Mouse (Mus musculus) liver, embryonic 14.5 days (tissue): ENCODE results near the gene Cox4i2.

Source experiments
- CTCF ChIP-seq: IDR thresholded peaks from 2 replicates; pipeline ENCODE4 v1.5.1; 2016; ENCODE audit warnings: antibody characterized with exemption, low read depth, control low read depth
- EP300 ChIP-seq: IDR thresholded peaks from 2 replicates; pipeline ENCODE4 v1.6.1; 2016; ENCODE audit warnings: antibody characterized with exemption, low read depth

DNA sequence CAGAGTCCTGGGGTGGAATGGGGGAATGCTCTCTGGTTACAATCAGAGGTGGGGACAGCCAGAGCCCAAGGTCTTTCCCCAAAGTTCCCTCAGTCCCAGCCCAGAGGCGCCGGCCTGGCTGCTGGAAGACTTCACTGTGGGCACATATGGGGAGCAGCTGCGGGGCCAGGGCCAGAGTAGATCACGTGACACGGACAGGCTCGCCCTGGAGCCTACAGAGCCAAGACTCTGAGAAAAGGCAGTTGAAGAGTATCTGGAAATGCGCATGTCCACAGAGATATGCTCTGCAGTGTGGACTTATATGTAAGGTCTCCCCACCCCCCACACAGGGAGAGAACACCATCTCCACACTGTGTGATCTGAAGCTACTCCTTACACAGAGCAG lies 24.3 kb upstream of the Cox4i2 start:
- no peak for TF ChIP-seq CTCF
- no peak for TF ChIP-seq EP300
